Mouse (Mus musculus): ENCODE measurements at regions not wholly inside any gene's neighbourhood (a gene's known extent, or its start where the extent isn't known, plus 50 kb on each side); places are given as distances from the start of the nearest gene placed in this dataset.

- ATAC-seq (ENCODE audit: extremely low read depth, insufficient number of reproducible peaks, low FRiP score, poor library complexity, severe bottlenecking) (no peak), DNase-seq (ENCODE audit: low spot score) (no peak)
- no peak overlapping the region for H3K4me3 ChIP-seq (ENCODE audit: low read depth, low read length)
- no peaks in the 10 kb centered on the region for H3K36me3 ChIP-seq (replicated peaks)
- H3K27me3 ChIP-seq (ENCODE audit: insufficient read depth, low read length) = no peaks in the 10 kb centered on the region
- no peak for TF ChIP-seq TAL1 (conservative IDR thresholded peaks at IDR 0.05; ENCODE audit: low read depth, low read length)
- no peak for TF ChIP-seq GATA1 (IDR thresholded peaks at IDR 0.05; ENCODE audit: borderline replicate concordance, low read length)
- no peak for TF ChIP-seq GATA2 (IDR thresholded peaks at IDR 0.05; ENCODE audit: borderline replicate concordance, low read depth, low read length)
- no peak for TF ChIP-seq POLR2AphosphoS5 (IDR thresholded peaks at IDR 0.05; ENCODE audit: insufficient replicate concordance, low read depth, low read length)
- TF ChIP-seq CTCF (IDR thresholded peaks at IDR 0.05; ENCODE audit: low read depth, low read length) = no peak
- no peaks in the 10 kb centered on the region for H3K4me1 ChIP-seq (ENCODE audit: insufficient read depth, low read depth, low read length)
- peaks cover 12% of the 10 kb centered on the region for H3K9me3 ChIP-seq (replicated peaks)
Observed at GRCm38 (mm10) chr12:28120106-28120505, 432.1 kb downstream of the Dcdc2c start.

GRCm38 (mm10) chr12:28090673-28091072 is 461.5 kb downstream of the Dcdc2c start:
- Histone ChIP-seq H3K36me3 (replicated peaks) (no peaks in the 10 kb centered on the region), H3K9me3 (replicated peaks) (peaks cover 25% of the 10 kb centered on the region; the same call in 1 of the 2 replicates), H3K4me3 (ENCODE audit: low read depth, low read length) (no peak overlapping the region), H3K4me1 (ENCODE audit: insufficient read depth, low read depth, low read length) (no peaks in the 10 kb centered on the region), H3K27me3 (ENCODE audit: insufficient read depth, low read length) (no peaks in the 10 kb centered on the region)
- no peak for DNase-seq (ENCODE audit: low spot score)
- no peak for ATAC-seq (ENCODE audit: extremely low read depth, insufficient number of reproducible peaks, low FRiP score, poor library complexity, severe bottlenecking)
- TF ChIP-seq POLR2AphosphoS5 (IDR thresholded peaks at IDR 0.05; ENCODE audit: insufficient replicate concordance, low read depth, low read length) (no peak), TAL1 (conservative IDR thresholded peaks at IDR 0.05; ENCODE audit: low read depth, low read length) (no peak), GATA1 (IDR thresholded peaks at IDR 0.05; ENCODE audit: borderline replicate concordance, low read length) (no peak), CTCF (IDR thresholded peaks at IDR 0.05; ENCODE audit: low read depth, low read length) (no peak), GATA2 (IDR thresholded peaks at IDR 0.05; ENCODE audit: borderline replicate concordance, low read depth, low read length) (no peak)

GRCm38 (mm10) chr12:28085460-28085859 is 466.7 kb downstream of the Dcdc2c start:
- Histone ChIP-seq H3K4me1 (ENCODE audit: insufficient read depth, low read depth, low read length) (no peaks in the 10 kb centered on the region), H3K27me3 (ENCODE audit: insufficient read depth, low read length) (no peaks in the 10 kb centered on the region), H3K4me3 (ENCODE audit: low read depth, low read length) (no peak overlapping the region), H3K36me3 (replicated peaks) (no peaks in the 10 kb centered on the region), H3K9me3 (replicated peaks) (peaks cover 27% of the 10 kb centered on the region)
- TF ChIP-seq GATA2 (IDR thresholded peaks at IDR 0.05; ENCODE audit: borderline replicate concordance, low read depth, low read length) (no peak), GATA1 (IDR thresholded peaks at IDR 0.05; ENCODE audit: borderline replicate concordance, low read length) (no peak), CTCF (IDR thresholded peaks at IDR 0.05; ENCODE audit: low read depth, low read length) (no peak), TAL1 (conservative IDR thresholded peaks at IDR 0.05; ENCODE audit: low read depth, low read length) (no peak)
- no peak for ATAC-seq (ENCODE audit: extremely low read depth, insufficient number of reproducible peaks, low FRiP score, poor library complexity, severe bottlenecking)
- DNase-seq (ENCODE audit: low spot score) = no peak

GRCm38 (mm10) chr12:28076606-28077005 is 475.6 kb downstream of the Dcdc2c start:
- ATAC-seq (ENCODE audit: extremely low read depth, insufficient number of reproducible peaks, low FRiP score, poor library complexity, severe bottlenecking) = no peak

GRCm38 (mm10) chr12:28068584-28068983 is 483.6 kb downstream of the Dcdc2c start:
- no peak for ATAC-seq (ENCODE audit: extremely low read depth, insufficient number of reproducible peaks, low FRiP score, poor library complexity, severe bottlenecking)
- Histone ChIP-seq H3K27me3 (ENCODE audit: insufficient read depth, low read length) (no peaks in the 10 kb centered on the region), H3K9me3 (replicated peaks) (peaks cover 20% of the 10 kb centered on the region), H3K4me1 (ENCODE audit: insufficient read depth, low read depth, low read length) (no peaks in the 10 kb centered on the region), H3K36me3 (replicated peaks) (no peaks in the 10 kb centered on the region), H3K4me3 (ENCODE audit: low read depth, low read length) (no peak overlapping the region)
- no peak for TF ChIP-seq POLR2AphosphoS5 (IDR thresholded peaks at IDR 0.05; ENCODE audit: insufficient replicate concordance, low read depth, low read length)
- TF ChIP-seq GATA1 (IDR thresholded peaks at IDR 0.05; ENCODE audit: borderline replicate concordance, low read length) = no peak
- DNase-seq (ENCODE audit: low spot score) = no peak

More at GRCm38 (mm10) chr12:28076606-28077005, 475.6 kb downstream of the Dcdc2c start:
- TF ChIP-seq GATA2 (IDR thresholded peaks at IDR 0.05; ENCODE audit: borderline replicate concordance, low read depth, low read length) (no peak), POLR2AphosphoS5 (IDR thresholded peaks at IDR 0.05; ENCODE audit: insufficient replicate concordance, low read depth, low read length) (no peak), CTCF (IDR thresholded peaks at IDR 0.05; ENCODE audit: low read depth, low read length) (no peak), TAL1 (conservative IDR thresholded peaks at IDR 0.05; ENCODE audit: low read depth, low read length) (no peak), GATA1 (IDR thresholded peaks at IDR 0.05; ENCODE audit: borderline replicate concordance, low read length) (no peak)
- Histone ChIP-seq H3K36me3 (replicated peaks) (no peaks in the 10 kb centered on the region), H3K4me1 (ENCODE audit: insufficient read depth, low read depth, low read length) (no peaks in the 10 kb centered on the region), H3K27me3 (ENCODE audit: insufficient read depth, low read length) (no peaks in the 10 kb centered on the region), H3K9me3 (replicated peaks) (peaks cover 13% of the 10 kb centered on the region), H3K4me3 (ENCODE audit: low read depth, low read length) (no peak overlapping the region)
- no peak for DNase-seq (ENCODE audit: low spot score)

GRCm38 (mm10) chr12:28060281-28060680 is 491.9 kb downstream of the Dcdc2c start:
- peaks cover 16% of the 10 kb centered on the region for H3K9me3 ChIP-seq (replicated peaks)
- H3K27me3 ChIP-seq (ENCODE audit: insufficient read depth, low read length) = no peaks in the 10 kb centered on the region
- ATAC-seq (ENCODE audit: extremely low read depth, insufficient number of reproducible peaks, low FRiP score, poor library complexity, severe bottlenecking) (no peak), DNase-seq (ENCODE audit: low spot score) (no peak)
- no peaks in the 10 kb centered on the region for H3K36me3 ChIP-seq (replicated peaks)
- no peak for TF ChIP-seq GATA2 (IDR thresholded peaks at IDR 0.05; ENCODE audit: borderline replicate concordance, low read depth, low read length)
- no peak for TF ChIP-seq CTCF (IDR thresholded peaks at IDR 0.05; ENCODE audit: low read depth, low read length)
- TF ChIP-seq TAL1 (conservative IDR thresholded peaks at IDR 0.05; ENCODE audit: low read depth, low read length) = no peak
- no peak for TF ChIP-seq GATA1 (IDR thresholded peaks at IDR 0.05; ENCODE audit: borderline replicate concordance, low read length)
- no peak for TF ChIP-seq POLR2AphosphoS5 (IDR thresholded peaks at IDR 0.05; ENCODE audit: insufficient replicate concordance, low read depth, low read length)
- H3K4me3 ChIP-seq (ENCODE audit: low read depth, low read length) = no peak overlapping the region
- no peaks in the 10 kb centered on the region for H3K4me1 ChIP-seq (ENCODE audit: insufficient read depth, low read depth, low read length)

Data from G1E (cell line).